Mouse (Mus musculus): Measurements from ENCODE around the gene Ada.

DNA sequence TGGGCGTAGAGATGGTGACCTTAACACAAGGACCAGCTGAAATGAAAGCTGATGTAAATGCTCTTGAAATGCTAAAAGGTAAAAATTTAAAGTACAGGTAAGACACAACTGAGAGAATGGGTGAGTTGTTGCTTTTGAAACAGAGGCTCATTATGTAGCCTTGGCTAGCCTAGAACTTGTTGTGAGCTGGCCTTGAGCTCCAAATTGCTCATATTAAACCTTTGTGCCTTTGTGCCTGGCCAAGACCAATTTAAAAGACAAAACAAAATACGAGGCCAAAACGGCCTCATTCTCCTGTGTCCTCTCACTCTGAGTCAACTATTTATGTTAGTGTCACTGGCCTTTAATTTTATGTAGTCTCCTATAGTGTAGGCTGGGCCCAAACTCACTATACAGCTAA is 63.2 kb downstream of the Ada start:
- no peak for TF ChIP-seq CTCF (IDR thresholded peaks at IDR 0.05; ENCODE audit: borderline replicate concordance, insufficient read depth, low read depth, low read length)
- TF ChIP-seq POLR2A (IDR thresholded peaks at IDR 0.05; ENCODE audit: borderline replicate concordance, insufficient read depth, low read length), result no peak

All from cerebellum, adult 2 months (tissue).